Mouse (Mus musculus): ENCODE data around the gene Cetn4. TPM values are rescaled to one million over a fixed set of nuclear protein-coding genes. Genes with fewer than 3 reads are reported as not detected.

Gene Cetn4
- total RNA-seq (2022): 1 to 10 TPM; 3.4 to 7.9 (median 5.7) TPM

GRCm38 (mm10) chr3:37312370-37312941, at the start of gene Cetn4, which contains the start of gene Bbs12:
Gene Cetn4 (minus strand): TSS chr3:37312708.
Gene Bbs12 (plus strand): TSS chr3:37312554.
- DNase-seq: peak; percentile 92

- DNase-seq: no peak
Observed at GRCm38 (mm10) chr3:37360729-37361128, 48.2 kb upstream of the Cetn4 start.

GRCm38 (mm10) chr3:37354737-37355136, 42.2 kb upstream of the Cetn4 start:
- no peak for DNase-seq

- DNase-seq: no peak
Observed at GRCm38 (mm10) chr3:37353951-37354481, 41.5 kb upstream of the Cetn4 start.

GRCm38 (mm10) chr3:37350386-37350785, 37.9 kb upstream of the Cetn4 start:
- no peak for DNase-seq

GRCm38 (mm10) chr3:37349166-37349548, 36.6 kb upstream of the Cetn4 start:
- no peak for DNase-seq

GRCm38 (mm10) chr3:37348221-37349165, 36.0 kb upstream of the Cetn4 start, which contains the start of gene Fgf2:
Gene Fgf2 (plus strand): TSS chr3:37348346.
- DNase-seq: peak; percentile 11

GRCm38 (mm10) chr3:37347671-37348070, 35.2 kb upstream of the Cetn4 start:
- DNase-seq: no peak

- DNase-seq: no peak
Observed at GRCm38 (mm10) chr3:37342811-37343210, 30.3 kb upstream of the Cetn4 start.

- peak; percentile 16 for DNase-seq
Observed at GRCm38 (mm10) chr3:37341110-37341509, 28.6 kb upstream of the Cetn4 start.

GRCm38 (mm10) chr3:37334053-37334452, 21.5 kb upstream of the Cetn4 start:
- DNase-seq: no peak

- DNase-seq: no peak
Observed at GRCm38 (mm10) chr3:37331999-37332449, 19.5 kb upstream of the Cetn4 start.

- no peak for DNase-seq
Observed at GRCm38 (mm10) chr3:37329963-37330362, 17.5 kb upstream of the Cetn4 start.

GRCm38 (mm10) chr3:37328489-37328888, 16.0 kb upstream of the Cetn4 start:
- no peak for DNase-seq

- no peak for DNase-seq
Observed at GRCm38 (mm10) chr3:37326627-37327026, 14.1 kb upstream of the Cetn4 start.

- no peak for DNase-seq
Observed at GRCm38 (mm10) chr3:37325317-37326112, 13.0 kb upstream of the Cetn4 start.

- no peak for DNase-seq
Observed at GRCm38 (mm10) chr3:37324310-37324709, 11.8 kb upstream of the Cetn4 start.

GRCm38 (mm10) chr3:37316233-37316632, 3.7 kb upstream of the Cetn4 start:
- no peak for DNase-seq

GRCm38 (mm10) chr3:37313371-37313770, 863 bp upstream of the Cetn4 start:
- peak; percentile 41 for DNase-seq

GRCm38 (mm10) chr3:37311897-37312369, 575 bp downstream of the Cetn4 start:
- DNase-seq: no peak

GRCm38 (mm10) chr3:37303392-37304139, 8.9 kb downstream of the Cetn4 start:
- no peak for DNase-seq

- no peak for DNase-seq
Observed at GRCm38 (mm10) chr3:37302685-37303084, 9.8 kb downstream of the Cetn4 start.

Measured in adrenal gland, adult 8-10 months (tissue).